Mouse (Mus musculus): ENCODE data around the gene Ddn.
"Not testable (repeated sequence)": the region's sequence is repeated elsewhere in the genome, so short reads cannot be mapped to it uniquely, and the experiment has no call there.

- not testable (repeated sequence) for TF ChIP-seq CTCF, POLR2A (IDR thresholded peaks at IDR 0.05; ENCODE audit: insufficient read depth, low read depth, low read length)
Observed at GRCm38 (mm10) chr15:98810212-98810611, 922 bp upstream of the Ddn start.

Data from olfactory bulb, adult 2 months (tissue).